Comparison of ENCODE assay signal across 14 mouse cellular contexts in genomic region chr5:107759121-107759520, GRCm38 (mm10). TPM values are rescaled to one million over a fixed set of nuclear protein-coding genes. Genes with fewer than 3 reads are reported as not detected.
DNase-seq lines count a peak whose midpoint lies in the region; ATAC-seq lines count a peak whose summit lies in the region.
"Had no signal": no experiment of that assay in that cellular context is flagged by ENCODE, and none has a peak within 500 bp of the region (broad histone marks: within the 10 kb centered on the region; RNA-seq: fewer than 3 reads in every experiment).

No protein-coding gene starts in this region.

- WGBS in forebrain, embryonic 14.5 days: 76% methylated on average over 5 of the region's 5 CpGs

- H3K27ac ChIP-seq in forebrain, embryonic 14.5 days (ENCODE audit: low read depth, low read length): no peak overlapping the region
- H3K27ac ChIP-seq: embryonic facial prominence, embryonic 13.5 days; hindbrain, postnatal 0 days; neural tube, embryonic 15.5 days had no signal

- peak; percentile 67 for DNase-seq in CD4-positive helper T cell, adult 2 months (ENCODE audit: low read depth, low spot score)
- DNase-seq in MN1 (ENCODE audit: low spot score): peak; percentile 39
- DNase-seq in left cerebral cortex, adult 11 months (ENCODE audit: low spot score): no peak
- no peak for DNase-seq in adrenal gland, postnatal 4 days (ENCODE audit: low spot score in 2 of 2)
- no peak for DNase-seq in forebrain, embryonic 14.5 days (ENCODE audit: low spot score)
- DNase-seq: adrenal gland, adult 2 months; kidney, postnatal 4 days; midbrain, embryonic 14.5 days had no signal

- no peaks in the 10 kb centered on the region for H3K27me3 ChIP-seq in forebrain, embryonic 14.5 days (replicated peaks; ENCODE audit: control insufficient read depth, insufficient read depth, low read length)
- H3K27me3 ChIP-seq: embryonic facial prominence, embryonic 13.5 days; neural tube, embryonic 15.5 days had no signal

- no peak overlapping the region for H3K4me3 ChIP-seq in forebrain, embryonic 14.5 days (ENCODE audit: low read depth, low read length)
- H3K4me3 ChIP-seq: embryonic facial prominence, embryonic 13.5 days; neural tube, embryonic 15.5 days had no signal

- peaks cover 7% of the 10 kb centered on the region; the same call in 1 of the 2 replicates for H3K36me3 ChIP-seq in forebrain, embryonic 14.5 days (ENCODE audit: control insufficient read depth, insufficient read depth, low read length)

- H3K4me1 ChIP-seq in forebrain, embryonic 14.5 days (ENCODE audit: control insufficient read depth, insufficient read depth, low read length): no peaks in the 10 kb centered on the region
- H3K4me1 ChIP-seq: embryonic facial prominence, embryonic 13.5 days; neural tube, embryonic 15.5 days had no signal

- peak; percentile 97 to 99 for ATAC-seq in hematopoietic stem cell, adult 5-6 weeks (replicated peaks in 1 of 2; ENCODE audit: insufficient read depth in 1 of 2, low FRiP score in 2 of 2, low TSS enrichment in 1 of 2, low read depth in 1 of 2, poor library complexity in 2 of 2, severe bottlenecking in 2 of 2)
- peak; percentile 86 for ATAC-seq in megakaryocyte, adult 5-6 weeks (ENCODE audit: poor library complexity, severe bottlenecking)
- no peak for ATAC-seq in forebrain, embryonic 14.5 days
- ATAC-seq: hindbrain, postnatal 0 days had no signal

- H3K9ac ChIP-seq in forebrain, embryonic 14.5 days (ENCODE audit: low read length): no peak overlapping the region
- H3K9ac ChIP-seq: embryonic facial prominence, embryonic 13.5 days; neural tube, embryonic 15.5 days had no signal

- no peaks in the 10 kb centered on the region for H3K9me3 ChIP-seq in forebrain, embryonic 14.5 days (replicated peaks; ENCODE audit: control insufficient read depth, low read length)
- H3K9me3 ChIP-seq: embryonic facial prominence, embryonic 13.5 days; neural tube, embryonic 15.5 days had no signal

- no peak overlapping the region for H3K4me2 ChIP-seq in forebrain, embryonic 14.5 days (ENCODE audit: low read length)
- H3K4me2 ChIP-seq: embryonic facial prominence, embryonic 13.5 days; neural tube, embryonic 15.5 days had no signal

RNA-seq across cellular contexts. Expression of gene Gfi1, which starts 33.3 kb away (rescaled TPM):
- 16.5 and 30.3 TPM in 2 replicates for total RNA-seq in hematopoietic stem cell, adult 5-6 weeks (2017)
- 1.0 and 3.6 TPM in 2 replicates for total RNA-seq in megakaryocyte, adult 5-6 weeks (2015)
- 2.2 and 3.7 TPM in 2 replicates for total RNA-seq in megakaryocyte, adult 5-6 weeks (2017)
- under 1 TPM; 0.59 to 0.62 TPM for total RNA-seq in adrenal gland, postnatal 4 days (2021)
- not detected in 2 replicates for polyA plus RNA-seq in forebrain, embryonic 14.5 days (2014; fragmentation: Nextera tagmentation; extraction: Ambion mirVana)
- total RNA-seq: left cerebral cortex, postnatal 25 days had no signal
- polyA plus RNA-seq: embryonic facial prominence, embryonic 13.5 days; midbrain, embryonic 14.5 days; neural tube, embryonic 15.5 days had no signal

Comparison
In these comparisons a context has a peak if more than half of its experiments do, and no peak if none do; other contexts are left out.
1. DNase-seq: peak in CD4-positive helper T cell, adult 2 months (single experiment) and MN1 (single experiment); none in left cerebral cortex, adult 11 months (single experiment), adrenal gland, postnatal 4 days (0 of 2) and forebrain, embryonic 14.5 days (single experiment).